Mouse (Mus musculus) ES-E14 (cell line): ENCODE results near the gene Akap1. TPM values are rescaled to one million over a fixed set of nuclear protein-coding genes. Genes with fewer than 3 reads are reported as not detected.

ENCODE experiments used
- DNase-seq: peaks from one replicate; pipeline ENCODE4 v3.0.0-alpha.2; 2013; ENCODE audit warnings: low read depth, low spot score
- H3K27ac ChIP-seq: 2 replicates; pipeline ENCODE4 v1.5.1; 2012; ENCODE audit warnings: low read depth, mild to moderate bottlenecking, low read length, moderate library complexity, mixed read lengths; ENCODE audit not compliant: poor library complexity, insufficient read depth, severe bottlenecking
- H3K36me3 ChIP-seq: 2 replicates; pipeline ENCODE4 v1.6.1; 2012; ENCODE audit warnings: mild to moderate bottlenecking, low read length, moderate library complexity, mixed read lengths; ENCODE audit not compliant: control insufficient read depth, poor library complexity, insufficient read depth, severe bottlenecking
- H3K4me1 ChIP-seq, 2 experiments: fragments of 150-350 bp in 1 of 2; sonication (generic) in 1 of 2; 2 replicates each; pipeline ENCODE4 v1.6.1; 2012; ENCODE audit warnings: low read length in 2 of 2, mild to moderate bottlenecking in 1 of 2, mixed read lengths in 1 of 2; ENCODE audit not compliant: control insufficient read depth in 2 of 2, insufficient read depth in 2 of 2, poor library complexity in 1 of 2
- H3K4me3 ChIP-seq, 2 experiments: fragments of 150-350 bp in 1 of 2; sonication (generic) in 1 of 2; 2 replicates each; pipeline ENCODE4 v1.5.1; 2012; ENCODE audit warnings: low read length in 2 of 2, low read depth in 1 of 2, mild to moderate bottlenecking in 1 of 2, mixed read lengths in 1 of 2; ENCODE audit not compliant: insufficient read depth in 1 of 2, poor library complexity in 1 of 2, severe bottlenecking in 1 of 2
- H3K9ac ChIP-seq: 2 replicates; pipeline ENCODE4 v1.6.1; 2012; ENCODE audit warnings: low read depth, mild to moderate bottlenecking, low read length, mixed read lengths; ENCODE audit not compliant: poor library complexity, insufficient read depth, severe bottlenecking
- H3K9me3 ChIP-seq: fragments of 150-350 bp; sonication (generic); 2 replicates; pipeline ENCODE4 v1.6.1; 2012; ENCODE audit warnings: low read depth, mild to moderate bottlenecking, low read length; ENCODE audit not compliant: control insufficient read depth, insufficient read depth
- CHD2 ChIP-seq: IDR thresholded peaks from 2 replicates; pipeline ENCODE4 v1.6.1; 2014; ENCODE audit warnings: mild to moderate bottlenecking, low read depth, low read length, inconsistent platforms
- HCFC1 ChIP-seq: IDR thresholded peaks from 2 replicates; pipeline ENCODE4 v1.6.1; 2012; ENCODE audit warnings: low read length, inconsistent platforms, borderline replicate concordance; ENCODE audit not compliant: insufficient read depth
- MAFK ChIP-seq: IDR thresholded peaks from 2 replicates; pipeline ENCODE4 v1.6.1; 2014; ENCODE audit warnings: mild to moderate bottlenecking, low read depth, low read length, inconsistent platforms; ENCODE audit not compliant: insufficient read depth
- ZC3H11A ChIP-seq: IDR thresholded peaks from 2 replicates; pipeline ENCODE4 v1.6.1; 2012; ENCODE audit warnings: low read depth, mild to moderate bottlenecking, inconsistent platforms, low read length, borderline replicate concordance
- ZNF384 ChIP-seq: IDR thresholded peaks from 2 replicates; pipeline ENCODE4 v1.6.1; 2012; ENCODE audit warnings: low read depth, low read length, inconsistent platforms
- in situ Hi-C, 2 experiments: fragments of 600-800 bp; cut with MboI; formaldehyde crosslinking; loops; one replicate each; pipeline ENCODE4 v1.15.1; 2025; ENCODE audit warnings: low sequenced_read_pairs in 2 of 2, inconsistent platforms in 1 of 2; ENCODE audit not compliant: unreplicated experiment in 2 of 2
- total RNA-seq: library from RNA; depleted of rRNA; stranded (reverse); fragments of 300-350 nt; gene quantifications from 2 replicates; pipeline ENCODE4 v1.2.3, GENCODE M21; 2012

The Akap1 gene
- total RNA-seq, 1 experiment, result 184 TPM

- no peak overlapping the region for H3K27ac ChIP-seq
Observed at GRCm38 (mm10) chr11:88820742-88821576, 43.4 kb downstream of the Akap1 start.

DNA sequence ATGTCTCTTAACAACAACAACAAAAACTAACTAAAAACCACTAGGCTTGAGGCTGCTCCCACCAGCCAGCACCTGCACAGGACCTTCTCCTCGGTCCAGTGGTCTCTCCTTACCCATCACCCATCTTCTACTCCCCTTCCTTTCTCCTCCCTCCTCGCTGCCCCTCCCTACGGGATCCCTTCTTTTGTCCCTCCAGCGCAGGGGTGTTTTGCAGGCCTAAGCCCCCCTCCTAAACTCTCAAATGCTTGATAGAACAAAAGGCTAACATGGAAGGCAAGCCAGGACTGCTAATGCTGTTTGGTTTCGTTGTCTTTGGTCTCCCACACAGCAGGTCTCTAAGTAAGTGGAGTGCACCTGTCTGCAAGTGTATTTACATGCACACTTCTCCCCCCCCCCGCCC is 44.1 kb downstream of the Akap1 start:
- Histone ChIP-seq H3K9me3 (no peaks in the 10 kb centered on the region), H3K4me1 (peaks cover 2 to 7% of the 10 kb centered on the region in 2 experiments; a peak in 1 of 4 replicates), H3K36me3 (no peaks in the 10 kb centered on the region), H3K27ac (no peak overlapping the region), H3K9ac (no peak overlapping the region), H3K4me3 (no peak overlapping the region)
- in situ Hi-C loops, result loop anchor here (10.0 kb wide), 4 partner anchors 515 to 855 kb away; partner anchors contain the start of gene Ccdc182 (in 1 of the 2)
- DNase-seq, result no peak
- no peak for TF ChIP-seq ZNF384
- no peak for TF ChIP-seq CHD2
- no peak for TF ChIP-seq HCFC1
- TF ChIP-seq ZC3H11A, result no peak
- TF ChIP-seq MAFK, result no peak

More at GRCm38 (mm10) chr11:88820742-88821576, 43.4 kb downstream of the Akap1 start:
- no peak for DNase-seq
- no peak for TF ChIP-seq MAFK
- Histone ChIP-seq H3K9me3 (no peaks in the 10 kb centered on the region), H3K9ac (no peak overlapping the region), H3K4me1 (peaks cover 2 to 7% of the 10 kb centered on the region in 2 experiments; a peak in 1 of 4 replicates), H3K4me3 (peak overlapping the region; percentile 5 to 21; a peak in 2 of 4 replicates), H3K36me3 (no peaks in the 10 kb centered on the region)
- in situ Hi-C loops, result loop anchor here (10.0 kb wide), 4 partner anchors 516 to 856 kb away; partner anchors contain the start of gene Ccdc182 (in 1 of the 2)

DNA sequence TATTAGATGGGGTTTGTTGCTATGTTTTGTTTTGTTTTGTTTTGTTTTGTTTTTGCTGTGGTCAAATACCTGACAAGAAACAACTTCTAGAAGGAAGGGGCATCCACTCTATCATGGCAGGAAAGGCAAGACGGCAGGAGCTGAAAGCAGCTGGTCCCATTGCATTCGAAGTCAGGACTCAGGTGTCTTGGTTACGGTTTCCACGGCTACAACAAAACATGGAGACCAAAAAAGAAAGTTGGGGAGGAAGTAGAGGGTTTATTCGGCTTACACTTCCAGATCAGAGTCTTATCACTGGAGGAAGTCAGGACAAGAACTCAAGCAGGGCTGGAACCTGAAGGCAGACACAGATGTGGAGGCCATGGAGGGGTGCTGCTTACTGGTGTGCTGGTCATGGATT is 47.3 kb downstream of the Akap1 start:
- Histone ChIP-seq H3K4me1 (peaks cover 2 to 7% of the 10 kb centered on the region in 2 experiments; a peak in 1 of 4 replicates), H3K36me3 (no peaks in the 10 kb centered on the region), H3K9me3 (no peaks in the 10 kb centered on the region), H3K27ac (no peak overlapping the region), H3K4me3 (no peak overlapping the region), H3K9ac (no peak overlapping the region)
- TF ChIP-seq CHD2 (no peak), MAFK (no peak), ZC3H11A (no peak), ZNF384 (no peak), HCFC1 (no peak)
- DNase-seq, result no peak
- in situ Hi-C loops, result no loop called here

DNA sequence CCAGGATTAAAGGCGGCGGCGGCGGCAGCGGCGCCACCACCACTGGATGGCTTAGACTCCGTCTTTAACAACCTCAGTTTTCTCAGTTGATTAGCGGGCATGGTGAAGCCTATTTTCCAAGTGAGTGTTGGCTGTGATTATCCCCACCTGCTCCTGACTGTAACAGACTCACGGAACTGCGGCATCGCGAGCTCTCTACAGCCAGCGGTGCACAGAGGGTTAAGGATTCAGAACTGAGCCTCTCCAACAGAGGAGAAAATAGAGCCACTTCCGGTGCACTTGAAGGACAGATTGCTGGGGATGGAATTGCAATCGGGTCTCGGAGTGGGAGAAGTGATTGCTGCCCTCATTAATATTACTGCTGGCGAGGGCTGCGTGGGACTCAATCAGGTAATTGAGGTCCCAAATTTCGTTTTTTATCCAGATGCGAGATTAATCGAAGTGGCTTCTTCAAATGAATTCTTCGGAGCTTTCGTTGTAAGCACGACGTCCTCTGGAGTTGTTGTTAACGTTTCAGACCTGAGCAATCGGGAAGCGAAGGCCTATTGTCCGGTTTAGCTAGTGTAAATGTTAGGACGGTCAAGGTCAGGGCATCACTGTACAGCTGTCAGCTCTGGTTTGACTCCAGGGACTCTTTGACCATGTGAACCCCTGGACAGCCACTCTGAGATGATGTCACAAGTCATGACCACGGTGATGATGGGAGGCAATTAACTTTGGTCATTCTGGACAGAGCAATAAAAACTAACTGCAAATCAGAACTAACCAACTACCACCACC is 61.0 kb downstream of the Akap1 start:
- TF ChIP-seq CHD2 (0 out of 2 replicates have a peak, but pooled peaks have one; percentile 43), ZNF384 (no peak), ZC3H11A (no peak)
- DNase-seq, result no peak
- H3K27ac ChIP-seq, result no peak overlapping the region
- peaks cover 2 to 10% of the 10 kb centered on the region in 2 experiments for H3K4me1 ChIP-seq
- H3K4me3 ChIP-seq, result peak overlapping the region; percentile 11 to 17; a peak in 3 of 4 replicates
- peak overlapping the region; percentile 43; the same call in 1 of the 2 replicates for H3K9ac ChIP-seq
- H3K36me3 ChIP-seq, result no peaks in the 10 kb centered on the region
- no peaks in the 10 kb centered on the region for H3K9me3 ChIP-seq
- in situ Hi-C loops, result no loop called here
